Mouse (Mus musculus): ENCODE measurements at regions not wholly inside any gene's neighbourhood (a gene's known extent, or its start where the extent isn't known, plus 50 kb on each side); places are given as distances from the start of the nearest gene placed in this dataset.
A peak's percentile ranks its signal among the peaks of the same experiment; 100 is the strongest.
"Not testable (repeated sequence)": the region's sequence is repeated elsewhere in the genome, so short reads cannot be mapped to it uniquely, and the experiment has no call there.

DNA sequence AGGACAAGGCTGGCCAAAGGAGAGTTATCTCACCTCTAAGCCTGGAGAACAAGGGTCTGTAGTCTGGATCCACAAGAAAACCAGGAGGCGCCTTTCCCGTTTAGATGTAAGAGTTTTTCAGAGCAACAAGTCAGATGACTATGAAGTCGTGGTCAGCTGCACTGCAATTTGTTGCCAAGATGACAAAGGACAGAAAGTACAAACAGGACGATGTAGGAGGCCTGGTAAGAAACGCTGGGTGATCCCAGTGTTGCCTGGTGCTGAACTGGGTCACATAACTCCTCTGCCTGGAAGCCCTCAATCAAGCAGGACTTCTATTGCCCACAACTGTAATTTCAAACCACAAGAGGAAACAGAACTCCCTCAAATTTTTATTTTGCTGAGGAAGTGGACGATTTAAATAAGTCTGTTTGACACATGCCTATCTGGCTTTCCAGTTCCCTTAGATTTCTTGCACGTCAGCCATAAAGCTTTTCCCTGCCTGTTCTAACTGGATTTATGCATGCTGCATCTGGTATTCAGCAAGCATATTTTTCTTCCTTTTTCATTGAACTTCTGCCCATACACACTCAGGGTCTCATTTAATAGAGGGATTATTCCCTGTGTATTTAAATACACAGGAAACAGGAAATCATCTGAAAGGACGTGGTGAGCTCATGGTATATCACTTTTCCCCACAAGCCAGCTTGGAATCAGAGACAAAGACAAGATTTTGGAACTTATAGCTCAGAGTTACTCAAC is 113.5 kb upstream of the Ahi1 start:
- H3K27me3 ChIP-seq (ENCODE audit: control insufficient read depth, insufficient read depth, low read length): no peaks in the 10 kb centered on the region
- H3K4me3 ChIP-seq (ENCODE audit: extremely low read depth, insufficient read depth, insufficient read length): no peak overlapping the region
- no peaks in the 10 kb centered on the region; the same call in 1 of the 2 replicates for H3K4me1 ChIP-seq (ENCODE audit: control insufficient read depth, insufficient read depth, insufficient read length)
- WGBS: 34% methylated on average over 8 of the region's 8 CpGs
- no peak for DNase-seq (ENCODE audit: low read depth in 1 of 2, low spot score in 2 of 2)
- H3K36me3 ChIP-seq (ENCODE audit: control insufficient read depth, insufficient read depth, low read length): no peaks in the 10 kb centered on the region
- H3K27ac ChIP-seq (ENCODE audit: insufficient read depth, low read length): no peak overlapping the region
- TF ChIP-seq CTCF (IDR thresholded peaks at IDR 0.05; ENCODE audit: extremely low read depth, insufficient read depth, insufficient read length, insufficient replicate concordance) (no peak), POLR2A (IDR thresholded peaks at IDR 0.05; ENCODE audit: low read depth, low read length) (no peak)

DNA sequence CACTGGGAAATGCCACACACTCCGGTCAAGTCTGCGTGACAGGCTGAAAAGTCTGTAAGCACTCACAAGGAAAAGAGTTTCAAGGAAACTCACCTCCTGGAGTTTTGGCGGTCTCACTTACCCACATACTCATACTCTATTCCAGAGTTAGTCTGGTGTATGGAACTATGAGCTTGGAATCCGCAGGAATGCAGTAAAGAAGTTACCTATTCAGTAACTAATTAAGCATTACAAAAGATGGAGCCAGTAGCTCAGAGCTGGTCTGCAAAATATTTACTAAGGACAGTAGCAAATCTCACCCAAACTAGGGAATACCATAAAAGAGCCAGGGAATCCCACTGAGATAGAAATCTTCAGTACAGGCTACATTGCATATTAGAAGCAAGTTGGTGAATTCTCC is 111.9 kb upstream of the Pde7b start:
- not testable (repeated sequence) for H3K27me3 ChIP-seq (ENCODE audit: control insufficient read depth, insufficient read depth, low read length); H3K4me3 ChIP-seq (ENCODE audit: extremely low read depth, insufficient read depth, insufficient read length); H3K27ac ChIP-seq (ENCODE audit: insufficient read depth, low read length); DNase-seq (ENCODE audit: low read depth in 1 of 2, low spot score in 2 of 2); H3K4me1 ChIP-seq (ENCODE audit: control insufficient read depth, insufficient read depth, insufficient read length); H3K36me3 ChIP-seq (ENCODE audit: control insufficient read depth, insufficient read depth, low read length)
- 96% methylated on average over 4 of the region's 4 CpGs for WGBS

DNA sequence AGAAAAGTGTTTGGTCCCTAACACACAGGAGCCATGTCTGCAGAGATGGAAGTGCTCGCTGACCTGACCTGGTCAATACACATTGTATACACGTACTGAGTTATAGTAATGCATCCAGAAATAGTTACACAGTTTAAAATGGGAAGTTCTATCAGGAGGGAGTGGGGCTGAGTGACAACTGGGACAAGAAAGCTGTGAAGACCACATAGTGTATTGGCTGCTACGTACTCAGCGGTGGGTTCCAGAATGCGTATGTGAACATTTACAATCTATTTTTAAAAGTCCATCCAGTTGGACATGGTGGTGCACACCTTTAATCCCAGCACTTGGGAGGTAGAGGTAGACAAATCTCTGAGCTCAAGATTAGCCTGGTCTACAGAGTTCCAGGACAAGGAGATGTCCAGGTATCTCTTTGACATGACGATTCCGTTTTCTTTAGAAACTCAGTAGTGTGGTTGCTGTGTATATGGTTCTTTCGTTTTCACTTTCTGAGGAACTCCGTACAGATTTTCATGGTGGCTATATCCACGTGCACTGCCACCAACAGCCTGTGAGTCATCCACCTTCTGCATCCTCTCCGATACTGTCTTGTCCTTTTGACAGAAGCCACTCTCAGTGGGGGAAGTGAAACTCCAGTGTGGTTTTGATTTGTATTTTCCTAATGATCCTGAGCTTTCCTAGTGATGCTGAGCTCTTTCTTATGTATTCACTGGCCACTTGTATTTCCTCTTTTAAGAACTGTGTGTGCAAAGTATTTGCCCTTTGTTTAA is 110.1 kb upstream of the Pde7b start:
- no peaks in the 10 kb centered on the region; the same call in 1 of the 2 replicates for H3K4me1 ChIP-seq (ENCODE audit: control insufficient read depth, insufficient read depth, insufficient read length)
- DNase-seq (ENCODE audit: low read depth in 1 of 2, low spot score in 2 of 2): peak; percentile 16 to 78
- WGBS: 23% methylated on average over 11 of the region's 11 CpGs
- H3K27ac ChIP-seq (ENCODE audit: insufficient read depth, low read length): no peak overlapping the region
- no peaks in the 10 kb centered on the region for H3K27me3 ChIP-seq (ENCODE audit: control insufficient read depth, insufficient read depth, low read length)
- TF ChIP-seq CTCF (IDR thresholded peaks at IDR 0.05; ENCODE audit: extremely low read depth, insufficient read depth, insufficient read length, insufficient replicate concordance) (no peak), POLR2A (IDR thresholded peaks at IDR 0.05; ENCODE audit: low read depth, low read length) (no peak)
- H3K36me3 ChIP-seq (ENCODE audit: control insufficient read depth, insufficient read depth, low read length): no peaks in the 10 kb centered on the region
- H3K4me3 ChIP-seq (ENCODE audit: extremely low read depth, insufficient read depth, insufficient read length): peak overlapping the region; percentile 42; the same call in 1 of the 2 replicates

DNA sequence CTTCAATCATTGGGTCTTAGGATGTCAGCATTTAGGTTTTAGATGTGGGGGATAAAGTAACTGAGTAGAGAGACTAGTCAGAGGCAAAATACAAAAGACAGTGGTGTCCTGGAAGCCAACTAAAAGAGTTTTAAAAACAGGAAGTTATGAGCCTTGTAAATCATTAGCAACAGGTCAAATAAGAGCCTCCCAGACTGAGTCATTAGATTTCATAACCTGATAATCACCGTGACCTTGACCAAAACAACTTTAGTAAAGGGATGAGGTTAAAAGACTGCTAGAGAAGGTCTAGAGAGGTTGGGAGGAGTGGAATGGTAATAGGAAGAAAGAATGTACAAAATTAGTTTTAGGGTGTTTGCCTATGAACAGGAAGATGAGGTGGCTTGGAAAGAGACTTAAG is 103.4 kb upstream of the Pde7b start:
- no peak for TF ChIP-seq POLR2A (IDR thresholded peaks at IDR 0.05; ENCODE audit: low read depth, low read length)
- no peak for DNase-seq (ENCODE audit: low read depth in 1 of 2, low spot score in 2 of 2)
- Histone ChIP-seq H3K27ac (ENCODE audit: insufficient read depth, low read length) (no peak overlapping the region), H3K36me3 (ENCODE audit: control insufficient read depth, insufficient read depth, low read length) (no peaks in the 10 kb centered on the region), H3K4me1 (ENCODE audit: control insufficient read depth, insufficient read depth, insufficient read length) (no peaks in the 10 kb centered on the region), H3K27me3 (ENCODE audit: control insufficient read depth, insufficient read depth, low read length) (no peaks in the 10 kb centered on the region), H3K4me3 (ENCODE audit: extremely low read depth, insufficient read depth, insufficient read length) (no peak overlapping the region)
- WGBS: 45% methylated on average over 1 of the region's 1 CpGs

DNA sequence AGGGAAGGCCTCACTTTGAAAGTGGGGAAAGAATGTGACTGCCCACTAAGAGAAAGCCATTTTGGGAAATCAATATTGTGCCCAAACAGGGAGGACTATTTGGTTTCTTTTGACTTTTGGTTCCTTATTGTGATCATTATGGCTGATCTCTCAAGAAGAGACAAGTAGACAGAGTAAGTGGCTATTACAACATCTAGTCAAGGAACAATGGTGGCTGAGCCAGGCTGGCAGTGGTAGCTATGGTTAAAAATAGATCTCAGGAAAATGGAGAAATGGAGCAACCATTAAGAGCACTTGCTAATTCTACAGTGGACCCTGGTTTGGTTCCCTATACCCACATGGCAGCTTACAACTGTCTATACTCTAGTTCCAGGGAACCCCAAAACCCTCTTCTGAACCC is 102.6 kb upstream of the Pde7b start:
- no peak overlapping the region for H3K27ac ChIP-seq (ENCODE audit: insufficient read depth, low read length)
- H3K4me3 ChIP-seq (ENCODE audit: extremely low read depth, insufficient read depth, insufficient read length): no peak overlapping the region
- H3K27me3 ChIP-seq (ENCODE audit: control insufficient read depth, insufficient read depth, low read length): no peaks in the 10 kb centered on the region
- H3K4me1 ChIP-seq (ENCODE audit: control insufficient read depth, insufficient read depth, insufficient read length): no peaks in the 10 kb centered on the region
- DNase-seq (ENCODE audit: low read depth in 1 of 2, low spot score in 2 of 2): no peak
- no peaks in the 10 kb centered on the region for H3K36me3 ChIP-seq (ENCODE audit: control insufficient read depth, insufficient read depth, low read length)
- TF ChIP-seq POLR2A (IDR thresholded peaks at IDR 0.05; ENCODE audit: low read depth, low read length): no peak
- TF ChIP-seq CTCF (IDR thresholded peaks at IDR 0.05; ENCODE audit: extremely low read depth, insufficient read depth, insufficient read length, insufficient replicate concordance): no peak

DNA sequence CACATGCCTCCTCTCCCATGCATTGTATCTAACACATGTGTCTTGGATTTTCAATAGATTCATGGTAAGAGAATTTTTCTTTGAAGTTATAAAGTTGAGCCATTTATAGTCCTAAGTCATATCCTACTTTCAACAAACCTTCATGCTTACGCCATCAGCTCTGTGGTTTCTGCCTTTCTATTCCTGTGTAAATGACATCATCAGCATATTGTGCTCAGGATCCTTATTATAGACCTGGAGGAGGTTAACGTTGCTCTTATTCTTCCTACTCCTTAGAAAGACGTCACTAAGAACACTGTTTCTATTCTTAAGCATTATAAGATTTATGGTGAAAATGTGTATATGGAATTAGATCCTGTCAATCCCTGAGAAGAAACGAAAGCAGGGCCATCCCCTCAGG is 93.7 kb upstream of the Pde7b start:
- WGBS: 42% methylated on average over 4 of the region's 4 CpGs

DNA sequence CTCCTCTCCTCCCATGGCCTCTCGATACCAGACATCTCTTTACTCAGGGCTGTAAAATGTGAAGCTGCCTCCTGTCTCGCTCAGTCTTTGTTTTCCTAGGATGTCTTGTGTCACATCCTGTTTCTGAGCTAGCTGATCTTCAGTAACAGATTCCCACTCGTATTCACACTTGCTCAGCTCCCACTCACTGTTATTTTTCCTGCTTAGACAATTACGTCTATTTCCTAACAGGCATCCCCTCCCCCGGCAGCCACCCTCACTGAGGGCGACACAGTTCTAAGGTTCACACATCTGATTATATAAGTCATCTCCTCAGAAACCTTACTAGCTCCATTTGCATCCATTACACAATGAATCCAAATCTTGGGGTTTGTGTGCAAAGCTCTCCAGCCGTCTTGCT is 74.9 kb upstream of the Pde7b start:
- no peak for DNase-seq (ENCODE audit: low read depth in 1 of 2, low spot score in 2 of 2)

More for the DNA sequence above, 93.7 kb upstream of the Pde7b start:
- no peak for DNase-seq (ENCODE audit: low read depth in 1 of 2, low spot score in 2 of 2)
- H3K4me1 ChIP-seq (ENCODE audit: control insufficient read depth, insufficient read depth, insufficient read length): no peaks in the 10 kb centered on the region
- H3K27ac ChIP-seq (ENCODE audit: insufficient read depth, low read length): no peak overlapping the region
- no peak overlapping the region for H3K4me3 ChIP-seq (ENCODE audit: extremely low read depth, insufficient read depth, insufficient read length)
- TF ChIP-seq POLR2A (IDR thresholded peaks at IDR 0.05; ENCODE audit: low read depth, low read length) (no peak), CTCF (IDR thresholded peaks at IDR 0.05; ENCODE audit: extremely low read depth, insufficient read depth, insufficient read length, insufficient replicate concordance) (no peak)
- no peaks in the 10 kb centered on the region for H3K27me3 ChIP-seq (ENCODE audit: control insufficient read depth, insufficient read depth, low read length)
- no peaks in the 10 kb centered on the region for H3K36me3 ChIP-seq (ENCODE audit: control insufficient read depth, insufficient read depth, low read length)

More for the DNA sequence above, 74.9 kb upstream of the Pde7b start:
- H3K4me3 ChIP-seq (ENCODE audit: extremely low read depth, insufficient read depth, insufficient read length): no peak overlapping the region
- no peak for TF ChIP-seq POLR2A (IDR thresholded peaks at IDR 0.05; ENCODE audit: low read depth, low read length)
- no peak for TF ChIP-seq CTCF (IDR thresholded peaks at IDR 0.05; ENCODE audit: extremely low read depth, insufficient read depth, insufficient read length, insufficient replicate concordance)
- H3K27me3 ChIP-seq (ENCODE audit: control insufficient read depth, insufficient read depth, low read length): no peaks in the 10 kb centered on the region
- no peaks in the 10 kb centered on the region for H3K4me1 ChIP-seq (ENCODE audit: control insufficient read depth, insufficient read depth, insufficient read length)
- no peak overlapping the region for H3K27ac ChIP-seq (ENCODE audit: insufficient read depth, low read length)
- no peaks in the 10 kb centered on the region for H3K36me3 ChIP-seq (ENCODE audit: control insufficient read depth, insufficient read depth, low read length)
- WGBS: 85% methylated on average over 7 of the region's 7 CpGs

Data from spleen, adult 2 months (tissue).